Mouse (Mus musculus): ENCODE measurements around the gene Chuk.

The Chuk gene

GRCm38 (mm10) chr19:44106831-44107660 lies at the start of gene Chuk:
TSS of gene Chuk (minus strand) at chr19:44107480.
- DNase-seq (ENCODE audit: inconsistent age in 2 of 2, low spot score in 1 of 2), result peak; percentile 96 to 98

- DNase-seq (ENCODE audit: inconsistent age in 2 of 2, low spot score in 1 of 2), result no peak
Observed at GRCm38 (mm10) chr19:44157005-44157404, 49.7 kb upstream of the Chuk start.

GRCm38 (mm10) chr19:44153781-44154180 lies 46.5 kb upstream of the Chuk start:
- no peak for DNase-seq (ENCODE audit: inconsistent age in 2 of 2, low spot score in 1 of 2)

GRCm38 (mm10) chr19:44148991-44149390 lies 41.7 kb upstream of the Chuk start:
- no peak for DNase-seq (ENCODE audit: inconsistent age in 2 of 2, low spot score in 1 of 2)

- DNase-seq (ENCODE audit: inconsistent age in 2 of 2, low spot score in 1 of 2), result peak in 1 of 2 experiments; percentile 56
Observed at GRCm38 (mm10) chr19:44148345-44148744, 41.1 kb upstream of the Chuk start.

GRCm38 (mm10) chr19:44146951-44147350 lies 39.7 kb upstream of the Chuk start:
- DNase-seq (ENCODE audit: inconsistent age in 2 of 2, low spot score in 1 of 2), result peak in 1 of 2 experiments; percentile 50

GRCm38 (mm10) chr19:44146568-44146879 lies 39.2 kb upstream of the Chuk start:
- DNase-seq (ENCODE audit: inconsistent age in 2 of 2, low spot score in 1 of 2), result no peak

GRCm38 (mm10) chr19:44145702-44146567 lies 38.7 kb upstream of the Chuk start, which contains the start of gene Bloc1s2:
TSS of gene Bloc1s2 (minus strand) at chr19:44146446.
- peak; percentile 92 to 97 for DNase-seq (ENCODE audit: inconsistent age in 2 of 2, low spot score in 1 of 2)

- peak in 1 of 2 experiments; percentile 20 for DNase-seq (ENCODE audit: inconsistent age in 2 of 2, low spot score in 1 of 2)
Observed at GRCm38 (mm10) chr19:44144366-44144765, 37.1 kb upstream of the Chuk start.

GRCm38 (mm10) chr19:44135960-44136485 lies 28.7 kb upstream of the Chuk start:
- peak in 1 of 2 experiments; percentile 67 for DNase-seq (ENCODE audit: inconsistent age in 2 of 2, low spot score in 1 of 2)

- peak; percentile 87 to 97 for DNase-seq (ENCODE audit: inconsistent age in 2 of 2, low spot score in 1 of 2)
Observed at GRCm38 (mm10) chr19:44135072-44135959, 28.0 kb upstream of the Chuk start, which contains the start of gene Cwf19l1. TSS of gene Cwf19l1 (minus strand) at chr19:44135876.

- DNase-seq (ENCODE audit: inconsistent age in 2 of 2, low spot score in 1 of 2), result no peak
Observed at GRCm38 (mm10) chr19:44132917-44133316, 25.6 kb upstream of the Chuk start.

- peak in 1 of 2 experiments; percentile 44 for DNase-seq (ENCODE audit: inconsistent age in 2 of 2, low spot score in 1 of 2)
Observed at GRCm38 (mm10) chr19:44128560-44128959, 21.3 kb upstream of the Chuk start.

GRCm38 (mm10) chr19:44127729-44128497 lies 20.6 kb upstream of the Chuk start:
- DNase-seq (ENCODE audit: inconsistent age in 2 of 2, low spot score in 1 of 2), result no peak

GRCm38 (mm10) chr19:44121137-44121536 lies 13.9 kb upstream of the Chuk start:
- DNase-seq (ENCODE audit: inconsistent age in 2 of 2, low spot score in 1 of 2), result no peak

- DNase-seq (ENCODE audit: inconsistent age in 2 of 2, low spot score in 1 of 2), result peak; percentile 55 to 88
Observed at GRCm38 (mm10) chr19:44120686-44121085, 13.4 kb upstream of the Chuk start.

- peak in 1 of 2 experiments; percentile 27 for DNase-seq (ENCODE audit: inconsistent age in 2 of 2, low spot score in 1 of 2)
Observed at GRCm38 (mm10) chr19:44117793-44118192, 10.5 kb upstream of the Chuk start.

GRCm38 (mm10) chr19:44111706-44112105 lies 4.4 kb upstream of the Chuk start:
- peak in 1 of 2 experiments; percentile 51 for DNase-seq (ENCODE audit: inconsistent age in 2 of 2, low spot score in 1 of 2)

- peak in 1 of 2 experiments; percentile 58 for DNase-seq (ENCODE audit: inconsistent age in 2 of 2, low spot score in 1 of 2)
Observed at GRCm38 (mm10) chr19:44110356-44110755, 3.1 kb upstream of the Chuk start.

- peak; percentile 26 to 90 for DNase-seq (ENCODE audit: inconsistent age in 2 of 2, low spot score in 1 of 2)
Observed at GRCm38 (mm10) chr19:44108996-44109395, 1.7 kb upstream of the Chuk start.
